In the genomic region with DNA sequence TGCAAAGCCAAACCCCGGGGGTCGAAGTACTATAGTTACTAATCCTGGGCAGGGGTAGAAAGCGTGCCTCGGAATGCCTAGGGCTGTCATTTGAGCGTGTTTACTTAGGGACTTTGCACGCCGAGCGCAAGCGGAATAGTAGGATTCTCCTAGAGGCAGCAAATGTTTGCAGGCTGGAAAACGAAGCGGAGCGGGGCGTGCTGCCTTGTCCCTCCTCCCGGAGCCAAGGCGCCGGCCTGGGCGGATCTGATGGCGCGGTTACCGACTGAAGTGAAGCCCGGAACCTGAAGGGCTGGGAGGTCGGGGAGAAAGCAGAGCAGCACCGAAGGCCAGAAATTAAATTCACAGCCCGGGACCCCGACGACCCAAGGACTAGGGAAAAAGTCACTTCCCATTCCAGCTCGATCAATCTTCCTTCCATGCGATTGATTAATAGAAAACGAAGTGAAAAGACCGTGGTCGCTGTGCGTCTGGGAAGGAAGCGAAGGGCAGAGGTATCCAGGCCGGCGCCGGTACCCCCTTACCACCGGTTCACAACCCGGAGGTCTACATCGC, we compare ENCODE assay signal across 8 mouse cellular contexts. TPM values are rescaled to one million over a fixed set of nuclear protein-coding genes. Genes with fewer than 3 reads are reported as not detected.
DNase-seq lines count a peak whose midpoint lies in the region; ATAC-seq and TF ChIP-seq lines count a peak whose summit lies in the region.

No protein-coding gene starts in this region.

- H3K9me3 ChIP-seq in heart, embryonic 10.5 days = no peaks in the 10 kb centered on the region
- no peaks in the 10 kb centered on the region for H3K9me3 ChIP-seq in limb, embryonic 11.5 days (ENCODE audit: control insufficient read depth, low read length)
- no peaks in the 10 kb centered on the region for H3K9me3 ChIP-seq in neural tube, embryonic 13.5 days

- peak overlapping the region; percentile 89 for H3K27ac ChIP-seq in heart, embryonic 10.5 days
- H3K27ac ChIP-seq in limb, embryonic 11.5 days (replicated peaks; ENCODE audit: low read depth, low read length) = no peak overlapping the region
- H3K27ac ChIP-seq in neural tube, embryonic 13.5 days (replicated peaks) = no peak overlapping the region
- H3K27ac ChIP-seq in left cerebral cortex, adult 2 months = no peak overlapping the region

- intact Hi-C loops in heart, postnatal 25 days (cut with DNase I) = loop anchor here (10.0 kb wide), 2 partner anchors 1128 to 1208 kb away; no protein-coding TSS in a partner anchor
- intact Hi-C loops in left cerebral cortex, adult 2 months (cut with DNase I) = loop anchor here (10.0 kb wide), 1 partner anchor 1208 kb away; no protein-coding TSS in a partner anchor

- H3K4me3 ChIP-seq in heart, embryonic 10.5 days = peak overlapping the region; percentile 71
- H3K4me3 ChIP-seq in limb, embryonic 11.5 days (ENCODE audit: low read depth, low read length) = peak overlapping the region; percentile 36
- H3K4me3 ChIP-seq in neural tube, embryonic 13.5 days = peak overlapping the region; percentile 13
- H3K4me3 ChIP-seq in left cerebral cortex, adult 2 months = no peak overlapping the region

- H3K9ac ChIP-seq in limb, embryonic 11.5 days (ENCODE audit: low read length) = no peak overlapping the region; the same call in 1 of the 2 replicates
- H3K9ac ChIP-seq in neural tube, embryonic 13.5 days = peak overlapping the region; percentile 32; the same call in 1 of the 2 replicates

- H3K4me1 ChIP-seq in heart, embryonic 10.5 days = peaks cover 39% of the 10 kb centered on the region
- peaks cover 12% of the 10 kb centered on the region for H3K4me1 ChIP-seq in limb, embryonic 11.5 days (ENCODE audit: control insufficient read depth, insufficient read depth, low read length)
- peaks cover 42% of the 10 kb centered on the region for H3K4me1 ChIP-seq in neural tube, embryonic 13.5 days (replicated peaks)

- no peak for ATAC-seq in limb, embryonic 11.5 days (ENCODE audit: insufficient number of reproducible peaks, low FRiP score, low TSS enrichment, low read depth)
- ATAC-seq in neural tube, embryonic 13.5 days (ENCODE audit: low read depth) = no peak

- no peak for TF ChIP-seq CTCF in left cerebral cortex, adult 2 months (IDR thresholded peaks at IDR 0.05)

- peak; percentile 92 for DNase-seq in heart, adult 11 months
- no peak for DNase-seq in heart, postnatal 25 days (ENCODE audit: low spot score)
- peak; percentile 53 for DNase-seq in R1 (ENCODE audit: low read depth, low spot score)
- no peak for DNase-seq in heart, embryonic 10.5 days (ENCODE audit: low spot score)
- no peak for DNase-seq in limb, embryonic 11.5 days (ENCODE audit: low spot score)
- no peak for DNase-seq in left cerebral cortex, adult 2 months (ENCODE audit: extremely low spot score in 1 of 2, low spot score in 2 of 2)
- no peak for DNase-seq in gastrocnemius, adult 8-10 months (ENCODE audit: low spot score in 2 of 2)

- no peaks in the 10 kb centered on the region for H3K36me3 ChIP-seq in heart, embryonic 10.5 days
- H3K36me3 ChIP-seq in limb, embryonic 11.5 days (ENCODE audit: control insufficient read depth, insufficient read depth, low read length) = no peaks in the 10 kb centered on the region
- H3K36me3 ChIP-seq in neural tube, embryonic 13.5 days = no peaks in the 10 kb centered on the region

- WGBS in heart, embryonic 10.5 days = under 1% methylated on average over 39 of the region's 39 CpGs
- WGBS in limb, embryonic 11.5 days = under 1% methylated on average over 39 of the region's 39 CpGs
- under 1% methylated on average over 39 of the region's 39 CpGs for WGBS in neural tube, embryonic 13.5 days

- H3K27me3 ChIP-seq in heart, embryonic 10.5 days (ENCODE audit: insufficient read depth, poor library complexity, severe bottlenecking) = peaks cover 76% of the 10 kb centered on the region
- H3K27me3 ChIP-seq in limb, embryonic 11.5 days (ENCODE audit: control insufficient read depth, insufficient read depth, low read length) = peaks cover 69% of the 10 kb centered on the region
- H3K27me3 ChIP-seq in neural tube, embryonic 13.5 days = peaks cover 95% of the 10 kb centered on the region

- H3K4me2 ChIP-seq in limb, embryonic 11.5 days (ENCODE audit: low read depth, severe bottlenecking) = peak overlapping the region; percentile 76
- peak overlapping the region; percentile 38 for H3K4me2 ChIP-seq in neural tube, embryonic 13.5 days

RNA-seq across cellular contexts. Expression of a gene that starts 1.4 kb away (rescaled TPM):
- not detected for total RNA-seq in heart, postnatal 25 days (2021)
- polyA plus RNA-seq in heart, embryonic 10.5 days (2016; fragmentation: Nextera tagmentation; extraction: Ambion mirVana) = 1.1 and 2.6 TPM in 2 replicates
- 0.15 TPM in 1 of 2 replicates, not detected in the other for polyA plus RNA-seq in limb, embryonic 11.5 days (2014; fragmentation: Nextera tagmentation; extraction: Ambion mirVana)
- polyA plus RNA-seq in neural tube, embryonic 13.5 days (2015; fragmentation: Nextera tagmentation; extraction: Ambion mirVana) = 0.29 TPM in 1 of 2 replicates, not detected in the other
- total RNA-seq in left cerebral cortex, adult 2 months (2021) = not detected
- not detected for total RNA-seq in gastrocnemius, adult 8-10 months (2022)

RNA-seq across cellular contexts. Expression of a gene that starts 6.9 kb away (rescaled TPM):
- total RNA-seq in heart, postnatal 25 days (2021) = not detected
- 0.76 TPM in 1 of 2 replicates, not detected in the other for polyA plus RNA-seq in heart, embryonic 10.5 days (2016; fragmentation: Nextera tagmentation; extraction: Ambion mirVana)
- 0.61 TPM in 1 of 2 replicates, not detected in the other for polyA plus RNA-seq in limb, embryonic 11.5 days (2014; fragmentation: Nextera tagmentation; extraction: Ambion mirVana)
- 1.1 TPM in 1 of 2 replicates, not detected in the other for polyA plus RNA-seq in neural tube, embryonic 13.5 days (2015; fragmentation: Nextera tagmentation; extraction: Ambion mirVana)
- total RNA-seq in left cerebral cortex, adult 2 months (2021) = not detected
- not detected for total RNA-seq in gastrocnemius, adult 8-10 months (2022)

RNA-seq across cellular contexts. Expression of a gene that starts 7.4 kb away (rescaled TPM):
- total RNA-seq in heart, postnatal 25 days (2021) = 1 to 10 TPM; 1.1 to 1.7 TPM
- polyA plus RNA-seq in heart, embryonic 10.5 days (2016; fragmentation: Nextera tagmentation; extraction: Ambion mirVana) = 9.1 and 21.7 TPM in 2 replicates
- polyA plus RNA-seq in limb, embryonic 11.5 days (2014; fragmentation: Nextera tagmentation; extraction: Ambion mirVana) = 3.9 and 4.4 TPM in 2 replicates
- polyA plus RNA-seq in neural tube, embryonic 13.5 days (2015; fragmentation: Nextera tagmentation; extraction: Ambion mirVana) = 10.1 and 12.4 TPM in 2 replicates
- not detected for total RNA-seq in left cerebral cortex, adult 2 months (2021)
- total RNA-seq in gastrocnemius, adult 8-10 months (2022) = 1 to 10 TPM in 1 of 4 experiments, under 1 TPM in 2, not detected in 1; 0.24 to 1.1 (median 0.40) TPM

Comparison
In these comparisons a context has a peak if more than half of its experiments do, and no peak if none do; other contexts are left out.
1. DNase-seq: peak in heart, adult 11 months (single experiment) and R1 (single experiment); none in heart, postnatal 25 days (single experiment), heart, embryonic 10.5 days (single experiment), limb, embryonic 11.5 days (single experiment), left cerebral cortex, adult 2 months (0 of 2) and gastrocnemius, adult 8-10 months (0 of 2).